Mouse (Mus musculus): Measurements from ENCODE around the gene Slc26a1. TPM values are rescaled to one million over a fixed set of nuclear protein-coding genes. Genes with fewer than 3 reads are reported as not detected.

Gene Slc26a1
- polyA plus RNA-seq, 1 experiment = not detected

GRCm38 (mm10) chr5:108701341-108702021, 26.1 kb upstream of the Slc26a1 start:
- peaks cover 9% of the 10 kb centered on the region for H3K4me1 ChIP-seq (ENCODE audit: control insufficient read depth, insufficient read depth, insufficient read length, low read length)
- no peak overlapping the region for H3K27ac ChIP-seq (ENCODE audit: insufficient read depth, low read depth, low read length)
- H3K36me3 ChIP-seq (ENCODE audit: control insufficient read depth, insufficient read depth, low read length) = no peaks in the 10 kb centered on the region
- no peak overlapping the region for H3K4me3 ChIP-seq (ENCODE audit: low read depth, low read length)
- 86% methylated on average over 10 of the region's 10 CpGs for WGBS
- no peak for TF ChIP-seq CTCF (IDR thresholded peaks at IDR 0.05; ENCODE audit: extremely low read depth, insufficient read length, insufficient replicate concordance, low read depth, low read length)
- no peak for TF ChIP-seq POLR2A (IDR thresholded peaks at IDR 0.05; ENCODE audit: low read depth, low read length)
- H3K27me3 ChIP-seq (ENCODE audit: control insufficient read depth, insufficient read depth, low read length) = no peaks in the 10 kb centered on the region

GRCm38 (mm10) chr5:108700346-108700745, 25.0 kb upstream of the Slc26a1 start:
- no peak for TF ChIP-seq POLR2A (IDR thresholded peaks at IDR 0.05; ENCODE audit: low read depth, low read length)
- no peak for TF ChIP-seq CTCF (IDR thresholded peaks at IDR 0.05; ENCODE audit: extremely low read depth, insufficient read length, insufficient replicate concordance, low read depth, low read length)
- WGBS = 28% methylated on average over 3 of the region's 3 CpGs
- Histone ChIP-seq H3K4me1 (ENCODE audit: control insufficient read depth, insufficient read depth, insufficient read length, low read length) (peaks cover 9% of the 10 kb centered on the region), H3K27me3 (ENCODE audit: control insufficient read depth, insufficient read depth, low read length) (no peaks in the 10 kb centered on the region), H3K27ac (ENCODE audit: insufficient read depth, low read depth, low read length) (no peak overlapping the region), H3K4me3 (ENCODE audit: low read depth, low read length) (no peak overlapping the region), H3K36me3 (ENCODE audit: control insufficient read depth, insufficient read depth, low read length) (no peaks in the 10 kb centered on the region)

- Histone ChIP-seq H3K27me3 (ENCODE audit: control insufficient read depth, insufficient read depth, low read length) (no peaks in the 10 kb centered on the region), H3K27ac (ENCODE audit: insufficient read depth, low read depth, low read length) (no peak overlapping the region), H3K4me1 (ENCODE audit: control insufficient read depth, insufficient read depth, insufficient read length, low read length) (peaks cover 7% of the 10 kb centered on the region), H3K4me3 (ENCODE audit: low read depth, low read length) (no peak overlapping the region), H3K36me3 (ENCODE audit: control insufficient read depth, insufficient read depth, low read length) (no peaks in the 10 kb centered on the region)
- WGBS = 64% methylated on average over 4 of the region's 4 CpGs
- TF ChIP-seq POLR2A (IDR thresholded peaks at IDR 0.05; ENCODE audit: low read depth, low read length) (no peak), CTCF (IDR thresholded peaks at IDR 0.05; ENCODE audit: extremely low read depth, insufficient read length, insufficient replicate concordance, low read depth, low read length) (no peak)
These were observed 22.0 kb upstream of the Slc26a1 start for GRCm38 (mm10) chr5:108697341-108697753.

GRCm38 (mm10) chr5:108696542-108696941, 21.2 kb upstream of the Slc26a1 start:
- H3K4me1 ChIP-seq (ENCODE audit: control insufficient read depth, insufficient read depth, insufficient read length, low read length) = peaks cover 7% of the 10 kb centered on the region
- H3K27me3 ChIP-seq (ENCODE audit: control insufficient read depth, insufficient read depth, low read length) = no peaks in the 10 kb centered on the region
- TF ChIP-seq POLR2A (IDR thresholded peaks at IDR 0.05; ENCODE audit: low read depth, low read length) = no peak
- no peak for TF ChIP-seq CTCF (IDR thresholded peaks at IDR 0.05; ENCODE audit: extremely low read depth, insufficient read length, insufficient replicate concordance, low read depth, low read length)
- no peak overlapping the region for H3K4me3 ChIP-seq (ENCODE audit: low read depth, low read length)
- 86% methylated on average over 3 of the region's 3 CpGs for WGBS
- H3K27ac ChIP-seq (ENCODE audit: insufficient read depth, low read depth, low read length) = no peak overlapping the region
- no peaks in the 10 kb centered on the region for H3K36me3 ChIP-seq (ENCODE audit: control insufficient read depth, insufficient read depth, low read length)

- Histone ChIP-seq H3K36me3 (ENCODE audit: control insufficient read depth, insufficient read depth, low read length) (no peaks in the 10 kb centered on the region), H3K4me3 (ENCODE audit: low read depth, low read length) (no peak overlapping the region), H3K4me1 (ENCODE audit: control insufficient read depth, insufficient read depth, insufficient read length, low read length) (peaks cover 7% of the 10 kb centered on the region), H3K27me3 (ENCODE audit: control insufficient read depth, insufficient read depth, low read length) (no peaks in the 10 kb centered on the region), H3K27ac (ENCODE audit: insufficient read depth, low read depth, low read length) (no peak overlapping the region)
- no peak for TF ChIP-seq CTCF (IDR thresholded peaks at IDR 0.05; ENCODE audit: extremely low read depth, insufficient read length, insufficient replicate concordance, low read depth, low read length)
- TF ChIP-seq POLR2A (IDR thresholded peaks at IDR 0.05; ENCODE audit: low read depth, low read length) = no peak
- 97% methylated on average over 12 of the region's 12 CpGs for WGBS
These were observed 20.5 kb upstream of the Slc26a1 start for GRCm38 (mm10) chr5:108695861-108696260.

- H3K4me3 ChIP-seq (ENCODE audit: low read depth, low read length) = peak overlapping the region; percentile 91
- no peaks in the 10 kb centered on the region for H3K36me3 ChIP-seq (ENCODE audit: control insufficient read depth, insufficient read depth, low read length)
- 2% methylated on average over 99 of the region's 99 CpGs for WGBS
- no peak for TF ChIP-seq POLR2A (IDR thresholded peaks at IDR 0.05; ENCODE audit: low read depth, low read length)
- H3K4me1 ChIP-seq (ENCODE audit: control insufficient read depth, insufficient read depth, insufficient read length, low read length) = peaks cover 7% of the 10 kb centered on the region
- no peak overlapping the region for H3K27ac ChIP-seq (ENCODE audit: insufficient read depth, low read depth, low read length)
- H3K27me3 ChIP-seq (ENCODE audit: control insufficient read depth, insufficient read depth, low read length) = no peaks in the 10 kb centered on the region
These were observed 19.2 kb upstream of the Slc26a1 start for GRCm38 (mm10) chr5:108694352-108695261.

GRCm38 (mm10) chr5:108693872-108694288, 18.5 kb upstream of the Slc26a1 start:
- H3K36me3 ChIP-seq (ENCODE audit: control insufficient read depth, insufficient read depth, low read length) = no peaks in the 10 kb centered on the region
- no peaks in the 10 kb centered on the region for H3K27me3 ChIP-seq (ENCODE audit: control insufficient read depth, insufficient read depth, low read length)
- H3K4me1 ChIP-seq (ENCODE audit: control insufficient read depth, insufficient read depth, insufficient read length, low read length) = peaks cover 7% of the 10 kb centered on the region
- peak overlapping the region; percentile 91 for H3K4me3 ChIP-seq (ENCODE audit: low read depth, low read length)
- no peak overlapping the region for H3K27ac ChIP-seq (ENCODE audit: insufficient read depth, low read depth, low read length)
- no peak for TF ChIP-seq POLR2A (IDR thresholded peaks at IDR 0.05; ENCODE audit: low read depth, low read length)
- no peak for TF ChIP-seq CTCF (IDR thresholded peaks at IDR 0.05; ENCODE audit: extremely low read depth, insufficient read length, insufficient replicate concordance, low read depth, low read length)
- under 1% methylated on average over 43 of the region's 43 CpGs for WGBS

Data from small intestine, adult 2 months (tissue).